Mouse (Mus musculus): ENCODE measurements around the gene Tenm1. TPM values are rescaled to one million over a fixed set of nuclear protein-coding genes. Genes with fewer than 3 reads are reported as not detected.

Gene Tenm1
- total RNA-seq (2021): 10 to 100 TPM; 59.7 to 63.4 TPM
- long read RNA-seq, experiment 1, partial matches to known transcripts: 1 of 4 reads
- long read RNA-seq, experiment 1, other reads (novel, unspliced or antisense): 3 of 4 reads
- long read RNA-seq, experiment 2, partial matches to known transcripts: 0 of 3 reads
- long read RNA-seq, experiment 2, other reads (novel, unspliced or antisense): 3 of 3 reads

GRCm38 (mm10) chrX:43428855-43429263, at the start of gene Tenm1:
TSS of gene Tenm1 (minus strand) at chrX:43429126.
- intact Hi-C loops (cut with DNase I): loop anchor here (10.0 kb wide), 1 partner anchor 884 kb away; no protein-coding TSS in a partner anchor
- DNase-seq (ENCODE audit: low spot score in 2 of 2): peak; percentile 29 to 51

- intact Hi-C loops (cut with DNase I): no loop called here
- DNase-seq (ENCODE audit: low spot score in 2 of 2): no peak
Observed at GRCm38 (mm10) chrX:43467311-43467710, 38.4 kb upstream of the Tenm1 start.

- intact Hi-C loops (cut with DNase I): loop anchor here (5.0 kb wide), 1 partner anchor 1357 kb away; no protein-coding TSS in a partner anchor
- DNase-seq (ENCODE audit: low spot score in 2 of 2): peak; percentile 19
Observed at GRCm38 (mm10) chrX:43430581-43430980, 1.7 kb upstream of the Tenm1 start.

- peak; percentile 34 for DNase-seq (ENCODE audit: low spot score in 2 of 2)
- intact Hi-C loops (cut with DNase I): loop anchor here (5.0 to 10.0 kb wide), 2 partner anchors 885 to 1357 kb away; no protein-coding TSS in a partner anchor
Observed at GRCm38 (mm10) chrX:43429982-43430531, 1.1 kb upstream of the Tenm1 start.

GRCm38 (mm10) chrX:43429337-43429736, 411 bp upstream of the Tenm1 start:
- intact Hi-C loops (cut with DNase I): loop anchor here (10.0 kb wide), 1 partner anchor 885 kb away; no protein-coding TSS in a partner anchor

GRCm38 (mm10) chrX:43427961-43428365, 963 bp downstream of the Tenm1 start:
- peak in 1 of 2 experiments; percentile 7 for DNase-seq (ENCODE audit: low spot score in 2 of 2)
- intact Hi-C loops (cut with DNase I): loop anchor here (10.0 kb wide), 1 partner anchor 883 kb away; no protein-coding TSS in a partner anchor

More at GRCm38 (mm10) chrX:43429337-43429736, 411 bp upstream of the Tenm1 start:
- DNase-seq (ENCODE audit: low spot score in 2 of 2): peak; percentile 14 to 26

GRCm38 (mm10) chrX:43427111-43427510, 1.8 kb downstream of the Tenm1 start:
- intact Hi-C loops (cut with DNase I): loop anchor here (10.0 kb wide), 1 partner anchor 882 kb away; no protein-coding TSS in a partner anchor
- peak; percentile 5 to 14 for DNase-seq (ENCODE audit: low spot score in 2 of 2)

- peak in 1 of 2 experiments; percentile 1 for DNase-seq (ENCODE audit: low spot score in 2 of 2)
- intact Hi-C loops (cut with DNase I): no loop called here
Observed at GRCm38 (mm10) chrX:43397957-43398356, 31.0 kb downstream of the Tenm1 start.

GRCm38 (mm10) chrX:43388106-43388505, 40.8 kb downstream of the Tenm1 start:
- no peak for DNase-seq (ENCODE audit: low spot score in 2 of 2)
- intact Hi-C loops (cut with DNase I): no loop called here

- no peak for DNase-seq (ENCODE audit: low spot score in 2 of 2)
- intact Hi-C loops (cut with DNase I): no loop called here
Observed at GRCm38 (mm10) chrX:43372526-43372925, 56.4 kb downstream of the Tenm1 start.

- no peak for DNase-seq (ENCODE audit: low spot score in 2 of 2)
- intact Hi-C loops (cut with DNase I): no loop called here
Observed at GRCm38 (mm10) chrX:43319351-43319750, 109.6 kb downstream of the Tenm1 start.

- intact Hi-C loops (cut with DNase I): no loop called here
- DNase-seq (ENCODE audit: low spot score in 2 of 2): no peak
Observed at GRCm38 (mm10) chrX:43317801-43318520, 111.0 kb downstream of the Tenm1 start.

GRCm38 (mm10) chrX:43235844-43236243, 193.1 kb downstream of the Tenm1 start:
- no peak for DNase-seq (ENCODE audit: low spot score in 2 of 2)
- intact Hi-C loops (cut with DNase I): no loop called here

- intact Hi-C loops (cut with DNase I): no loop called here
- DNase-seq (ENCODE audit: low spot score in 2 of 2): no peak
Observed at GRCm38 (mm10) chrX:43205003-43205402, 223.9 kb downstream of the Tenm1 start.

- intact Hi-C loops (cut with DNase I): no loop called here
- DNase-seq (ENCODE audit: low spot score in 2 of 2): no peak
Observed at GRCm38 (mm10) chrX:43202249-43202783, 226.6 kb downstream of the Tenm1 start.

GRCm38 (mm10) chrX:43182975-43183374, 246.0 kb downstream of the Tenm1 start:
- intact Hi-C loops (cut with DNase I): no loop called here
- DNase-seq (ENCODE audit: low spot score in 2 of 2): no peak

GRCm38 (mm10) chrX:43151561-43151960, 277.4 kb downstream of the Tenm1 start:
- DNase-seq (ENCODE audit: low spot score in 2 of 2): peak in 1 of 2 experiments; percentile 1
- intact Hi-C loops (cut with DNase I): no loop called here

GRCm38 (mm10) chrX:43129696-43130095, 299.2 kb downstream of the Tenm1 start:
- intact Hi-C loops (cut with DNase I): no loop called here
- DNase-seq (ENCODE audit: low spot score in 2 of 2): no peak

- no peak for DNase-seq (ENCODE audit: low spot score in 2 of 2)
- intact Hi-C loops (cut with DNase I): no loop called here
Observed at GRCm38 (mm10) chrX:43122491-43122890, 306.4 kb downstream of the Tenm1 start.

GRCm38 (mm10) chrX:43122001-43122400, 306.9 kb downstream of the Tenm1 start:
- DNase-seq (ENCODE audit: low spot score in 2 of 2): no peak
- intact Hi-C loops (cut with DNase I): no loop called here
